Mouse (Mus musculus): Measurements from ENCODE around the gene Dnajb14. TPM values are rescaled to one million over a fixed set of nuclear protein-coding genes. Genes with fewer than 3 reads are reported as not detected.

Gene Dnajb14
- total and polyA plus RNA-seq, 3 experiments, result 2.8 to 7.0 (median 4.4) TPM

DNA sequence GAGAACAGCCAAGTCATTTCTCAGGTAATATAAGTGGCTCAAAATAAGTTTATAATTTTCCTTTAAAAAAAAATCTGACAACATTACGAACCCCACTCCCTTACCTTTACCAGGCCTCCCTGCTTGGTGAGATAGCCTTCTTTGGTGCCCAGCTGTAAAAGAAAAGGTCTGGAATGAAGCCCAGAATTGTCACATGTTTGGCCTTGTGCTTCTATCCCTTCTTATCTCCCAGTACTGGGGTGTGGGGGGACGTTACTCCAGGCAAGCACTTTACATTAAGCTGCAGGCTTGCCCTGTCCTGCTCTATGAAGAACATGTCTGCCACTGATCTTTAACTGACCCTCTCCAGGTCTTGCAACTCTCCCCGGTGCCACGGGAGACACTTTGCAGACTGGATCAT is 73.3 kb downstream of the Dnajb14 start:
- H3K9ac ChIP-seq (ENCODE audit: insufficient read depth, low read depth), result no peak overlapping the region
- peaks cover 9 to 38% of the 10 kb centered on the region in 2 experiments for H3K4me1 ChIP-seq (ENCODE audit: control insufficient read depth in 1 of 2, insufficient read depth in 2 of 2)
- no peak for DNase-seq (ENCODE audit: extremely low read depth)
- H3K4me3 ChIP-seq (replicated peaks in 1 of 3; ENCODE audit: low read depth in 2 of 3, low read length in 2 of 3, poor library complexity in 1 of 3), result no peak overlapping the region
- H3K27ac ChIP-seq (ENCODE audit: insufficient read depth, low read depth), result peak overlapping the region; percentile 2; the same call in 1 of the 2 replicates
- peaks cover 58 to 77% of the 10 kb centered on the region in 2 experiments for H3K36me3 ChIP-seq (replicated peaks in 1 of 2; ENCODE audit: control insufficient read depth in 1 of 2, insufficient read depth in 1 of 2, low read length in 1 of 2)
- TF ChIP-seq USF1 (IDR thresholded peaks at IDR 0.05; ENCODE audit: low read depth, low read length) (no peak), JUND (conservative IDR thresholded peaks at IDR 0.05; ENCODE audit: low read depth, low read length) (no peak), POLR2A (IDR thresholded peaks at IDR 0.05; ENCODE audit: low read depth, low read length) (no peak)
- peaks cover 6% of the 10 kb centered on the region for H3K79me2 ChIP-seq (replicated peaks; ENCODE audit: control insufficient read depth, extremely low read depth, insufficient read depth, poor library complexity, severe bottlenecking)
- H3K4me2 ChIP-seq (ENCODE audit: insufficient read depth, low read depth, poor library complexity, severe bottlenecking), result no peak overlapping the region
- no peaks in the 10 kb centered on the region for H3K27me3 ChIP-seq (replicated peaks)
- dilution Hi-C loops (cut with MboI; ENCODE audit: extremely low pct_ligation_motif_present, extremely low pct_unique_long_range_greater_than_20kb, low sequenced_read_pairs), result no loop called here
- in situ Hi-C loops (cut with MboI; ENCODE audit: low pct_ligation_motif_present, low pct_unique_long_range_greater_than_20kb, low sequenced_read_pairs), result no loop called here
- H3K9me3 ChIP-seq (replicated peaks; ENCODE audit: low read length), result no peaks in the 10 kb centered on the region

- no peak overlapping the region for H3K9ac ChIP-seq (ENCODE audit: insufficient read depth, low read depth)
- no peak for DNase-seq (ENCODE audit: extremely low read depth)
- H3K36me3 ChIP-seq (replicated peaks in 1 of 2; ENCODE audit: control insufficient read depth in 1 of 2, insufficient read depth in 1 of 2, low read length in 1 of 2), result peaks cover 57 to 77% of the 10 kb centered on the region in 2 experiments
- peaks cover 7 to 40% of the 10 kb centered on the region in 2 experiments for H3K4me1 ChIP-seq (ENCODE audit: control insufficient read depth in 1 of 2, insufficient read depth in 2 of 2)
- no peak overlapping the region for H3K4me3 ChIP-seq (replicated peaks in 1 of 3; ENCODE audit: low read depth in 2 of 3, low read length in 2 of 3, poor library complexity in 1 of 3)
- H3K79me2 ChIP-seq (replicated peaks; ENCODE audit: control insufficient read depth, extremely low read depth, insufficient read depth, poor library complexity, severe bottlenecking), result peaks cover 6% of the 10 kb centered on the region
- H3K4me2 ChIP-seq (ENCODE audit: insufficient read depth, low read depth, poor library complexity, severe bottlenecking), result no peak overlapping the region
- no peaks in the 10 kb centered on the region for H3K27me3 ChIP-seq (replicated peaks)
- dilution Hi-C loops (cut with MboI; ENCODE audit: extremely low pct_ligation_motif_present, extremely low pct_unique_long_range_greater_than_20kb, low sequenced_read_pairs) (no loop called here), in situ Hi-C loops (cut with MboI; ENCODE audit: low pct_ligation_motif_present, low pct_unique_long_range_greater_than_20kb, low sequenced_read_pairs) (no loop called here)
- no peak overlapping the region for H3K27ac ChIP-seq (ENCODE audit: insufficient read depth, low read depth)
- H3K9me3 ChIP-seq (replicated peaks; ENCODE audit: low read length), result no peaks in the 10 kb centered on the region
- TF ChIP-seq UBTF (IDR thresholded peaks at IDR 0.05; ENCODE audit: low read depth, low read length), result no peak
- no peak for TF ChIP-seq IRF4 (IDR thresholded peaks at IDR 0.05; ENCODE audit: low read depth, low read length)
- no peak for TF ChIP-seq MYC (IDR thresholded peaks at IDR 0.05; ENCODE audit: low read depth, low read length)
- TF ChIP-seq JUN (IDR thresholded peaks at IDR 0.05; ENCODE audit: insufficient read depth, low read depth, low read length), result no peak
- no peak for TF ChIP-seq MAZ (IDR thresholded peaks at IDR 0.05; ENCODE audit: low read depth, low read length)
- no peak for TF ChIP-seq EP300 (IDR thresholded peaks at IDR 0.05; ENCODE audit: low read length)
- TF ChIP-seq CHD2 (IDR thresholded peaks at IDR 0.05; ENCODE audit: low read length), result no peak
- no peak for TF ChIP-seq MEF2A (IDR thresholded peaks at IDR 0.05; ENCODE audit: borderline replicate concordance, low read depth, low read length)
- TF ChIP-seq NRF1 (IDR thresholded peaks at IDR 0.05; ENCODE audit: low read depth, low read length), result no peak
- TF ChIP-seq CTCF (conservative IDR thresholded peaks at IDR 0.05 in 1 of 2, IDR thresholded peaks at IDR 0.05 in 1 of 2; ENCODE audit: low read depth in 2 of 2, low read length in 2 of 2), result no peak
- no peak for TF ChIP-seq ELF1 (IDR thresholded peaks at IDR 0.05; ENCODE audit: low read depth, low read length)
- TF ChIP-seq E2F4 (IDR thresholded peaks at IDR 0.05; ENCODE audit: insufficient replicate concordance, low read depth, low read length), result no peak
- no peak for TF ChIP-seq CHD1 (IDR thresholded peaks at IDR 0.05; ENCODE audit: low read depth, low read length)
- TF ChIP-seq ETS1 (conservative IDR thresholded peaks at IDR 0.05; ENCODE audit: low read depth, low read length), result no peak
- TF ChIP-seq RAD21 (IDR thresholded peaks at IDR 0.05; ENCODE audit: low read depth, low read length), result no peak
- TF ChIP-seq POLR2A (IDR thresholded peaks at IDR 0.05; ENCODE audit: low read depth, low read length), result no peak
- no peak for TF ChIP-seq POLR2AphosphoS2 (IDR thresholded peaks at IDR 0.05; ENCODE audit: low read depth, low read length)
- no peak for TF ChIP-seq PAX5 (IDR thresholded peaks at IDR 0.05; ENCODE audit: low read length)
- TF ChIP-seq SIN3A (IDR thresholded peaks at IDR 0.05; ENCODE audit: low read length), result no peak
These were observed 74.1 kb downstream of the Dnajb14 start for GRCm38 (mm10) chr3:137941555-137941954.

All from CH12.LX (cell line).